Mouse (Mus musculus) layer of hippocampus, adult 2 months (tissue): ENCODE data around the gene Slc35c1. TPM values are rescaled to one million over a fixed set of nuclear protein-coding genes. Genes with fewer than 3 reads are reported as not detected.

Experiments used
- DNase-seq, 2 experiments: peaks; one replicate each; pipeline ENCODE4 v3.0.0; 2022; ENCODE audit warnings: low spot score in 2 of 2
- H3K27ac ChIP-seq: fragments of 200-600 bp; 2 replicates; pipeline ENCODE4 v1.8.1; 2022
- H3K4me3 ChIP-seq: fragments of 200-600 bp; 2 replicates; pipeline ENCODE4 v1.8.1; 2022; ENCODE audit warnings: mild to moderate bottlenecking
- CTCF ChIP-seq: fragments of 200-600 bp; conservative IDR thresholded peaks from 2 replicates; pipeline ENCODE4 v1.8.1; 2022; ENCODE audit warnings: antibody characterized with exemption, mild to moderate bottlenecking, moderate library complexity
- total RNA-seq, 2 experiments: library from RNA; stranded (reverse); gene quantifications; 2 replicates each; pipeline ENCODE4 v1.2.3; 2021

Slc35c1 gene
- total RNA-seq, 2 experiments from 2014 or later, result 14.0 to 15.7 TPM

GRCm38 (mm10) chr2:92464690-92465089, 4.4 kb upstream of the Slc35c1 start:
- Histone ChIP-seq H3K4me3 (no peak overlapping the region), H3K27ac (no peak overlapping the region)
- no peak for TF ChIP-seq CTCF
- no peak for DNase-seq

GRCm38 (mm10) chr2:92461215-92461614, 877 bp upstream of the Slc35c1 start:
- no peak for DNase-seq
- H3K27ac ChIP-seq, result no peak overlapping the region
- H3K4me3 ChIP-seq, result no peak overlapping the region
- no peak for TF ChIP-seq CTCF

GRCm38 (mm10) chr2:92459141-92459920, 1.0 kb downstream of the Slc35c1 start:
- Histone ChIP-seq H3K27ac (peak overlapping the region; percentile 91), H3K4me3 (peak overlapping the region; percentile 82)
- TF ChIP-seq CTCF, result no peak
- DNase-seq, result peak; percentile 76 to 80

DNA sequence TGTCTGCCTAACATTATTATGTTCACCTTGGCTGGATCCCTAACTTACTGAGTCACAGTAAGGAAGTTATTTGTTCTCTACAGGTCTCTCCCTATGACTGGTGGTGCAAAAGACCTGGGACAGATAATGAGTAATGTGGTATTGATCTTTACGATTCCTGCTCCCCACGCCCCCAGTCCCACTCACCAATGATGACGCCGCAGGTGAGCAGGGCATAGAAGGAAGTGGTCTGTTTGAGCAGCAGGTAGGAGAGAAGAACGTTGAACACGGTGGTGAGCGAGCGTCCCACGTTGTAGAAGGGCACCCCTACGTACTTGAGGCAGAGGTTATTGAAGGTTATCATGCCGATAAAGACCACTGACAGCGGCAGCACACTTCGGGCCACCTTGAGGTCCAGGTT, 1.9 kb downstream of the Slc35c1 start:
- TF ChIP-seq CTCF, result no peak
- no peak for DNase-seq
- Histone ChIP-seq H3K27ac (peak overlapping the region; percentile 91), H3K4me3 (peak overlapping the region; percentile 82)

GRCm38 (mm10) chr2:92456970-92457530, 3.3 kb downstream of the Slc35c1 start:
- H3K27ac ChIP-seq, result peak overlapping the region; percentile 91; the same call in 1 of the 2 replicates
- TF ChIP-seq CTCF, result peak; percentile 30
- DNase-seq, result no peak

GRCm38 (mm10) chr2:92455704-92456103, 4.6 kb downstream of the Slc35c1 start:
- H3K27ac ChIP-seq, result no peak overlapping the region
- DNase-seq, result no peak
- H3K4me3 ChIP-seq, result no peak overlapping the region; the same call in 1 of the 2 replicates
- no peak for TF ChIP-seq CTCF

More at GRCm38 (mm10) chr2:92456970-92457530, 3.3 kb downstream of the Slc35c1 start:
- peak overlapping the region; percentile 82 for H3K4me3 ChIP-seq

- TF ChIP-seq CTCF, result no peak
- no peak for DNase-seq
- H3K4me3 ChIP-seq, result no peak overlapping the region
- no peak overlapping the region for H3K27ac ChIP-seq
Measured at GRCm38 (mm10) chr2:92454166-92454565, 6.2 kb downstream of the Slc35c1 start.

DNA sequence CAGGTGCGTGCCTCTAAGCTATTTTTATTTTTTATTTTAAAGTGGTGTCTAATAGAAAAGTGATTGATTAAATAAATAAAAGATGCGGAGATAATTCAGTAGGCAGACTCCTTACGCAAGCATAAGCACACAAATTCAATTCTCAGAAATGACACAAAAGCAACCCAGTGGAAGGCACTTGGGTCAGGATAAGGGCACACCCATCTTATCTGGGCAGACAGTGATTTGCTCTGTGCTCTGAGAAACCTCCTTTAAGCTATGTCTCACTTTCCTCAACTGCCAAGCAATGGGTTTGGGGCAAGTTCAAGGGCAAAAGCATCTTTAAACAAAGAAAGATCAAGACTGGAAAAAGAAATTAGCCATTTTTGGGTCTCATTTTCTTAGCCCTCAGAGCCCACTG, 9.2 kb downstream of the Slc35c1 start:
- no peak for DNase-seq
- H3K27ac ChIP-seq, result no peak overlapping the region
- no peak overlapping the region for H3K4me3 ChIP-seq
- TF ChIP-seq CTCF, result no peak

- peak; percentile 63 for TF ChIP-seq CTCF
- no peak for DNase-seq
- Histone ChIP-seq H3K27ac (0 out of 2 replicates have a peak overlapping the region, but pooled peaks have one; percentile 18), H3K4me3 (no peak overlapping the region)
Measured at GRCm38 (mm10) chr2:92447121-92447740, 13.1 kb downstream of the Slc35c1 start.

- TF ChIP-seq CTCF, result no peak
- H3K4me3 ChIP-seq, result no peak overlapping the region
- no peak for DNase-seq
- no peak overlapping the region for H3K27ac ChIP-seq
Measured at GRCm38 (mm10) chr2:92446656-92447055, 13.7 kb downstream of the Slc35c1 start.

DNA sequence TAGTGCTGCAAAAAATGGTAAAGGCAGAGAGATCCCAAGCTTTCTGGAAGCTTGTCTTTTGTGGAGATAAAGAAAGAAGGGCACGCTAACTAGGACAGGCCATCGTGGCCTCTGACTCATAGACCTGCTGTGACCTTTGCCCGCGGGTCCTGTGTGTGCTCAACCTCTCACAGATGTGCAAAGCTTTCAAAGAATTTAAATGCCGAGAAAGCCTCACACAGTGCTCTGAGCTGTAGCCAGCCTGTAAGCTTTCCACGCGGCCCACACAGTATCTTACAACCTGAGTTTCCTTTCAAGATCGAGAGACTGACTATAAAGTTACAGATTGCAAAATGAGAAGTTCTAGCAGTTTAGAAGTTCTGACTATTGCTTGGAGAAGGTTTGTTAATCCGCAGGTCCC, 14.4 kb downstream of the Slc35c1 start:
- no peak for TF ChIP-seq CTCF
- Histone ChIP-seq H3K4me3 (no peak overlapping the region), H3K27ac (no peak overlapping the region)
- no peak for DNase-seq

- no peak overlapping the region for H3K4me3 ChIP-seq
- no peak for DNase-seq
- no peak overlapping the region; the same call in 1 of the 2 replicates for H3K27ac ChIP-seq
Measured at GRCm38 (mm10) chr2:92444376-92444775, 16.0 kb downstream of the Slc35c1 start.

GRCm38 (mm10) chr2:92443313-92443712, 17.0 kb downstream of the Slc35c1 start:
- no peak for TF ChIP-seq CTCF
- no peak for DNase-seq
- peak overlapping the region; percentile 81 for H3K27ac ChIP-seq

More at GRCm38 (mm10) chr2:92444376-92444775, 16.0 kb downstream of the Slc35c1 start:
- TF ChIP-seq CTCF, result no peak

More at GRCm38 (mm10) chr2:92443313-92443712, 17.0 kb downstream of the Slc35c1 start:
- H3K4me3 ChIP-seq, result no peak overlapping the region
